Mouse (Mus musculus) cerebellum, adult 9-10 months (tissue): ENCODE results near the gene Tchh.
"Not testable (repeated sequence)": the region's sequence is repeated elsewhere in the genome, so short reads cannot be mapped to it uniquely, and the experiment has no call there.

Source experiments
- DNase-seq: peaks from one replicate; pipeline ENCODE4 v3.0.0; 2022

The Tchh gene

GRCm38 (mm10) chr3:93494774-93495173 is 52.6 kb downstream of the Tchh start:
- not testable (repeated sequence) for DNase-seq

- no peak for DNase-seq
Measured at GRCm38 (mm10) chr3:93497131-93497530, 55.0 kb downstream of the Tchh start.
